Mouse (Mus musculus) heart, postnatal 0 days (tissue): ENCODE measurements around the gene Gpbar1. TPM values are rescaled to one million over a fixed set of nuclear protein-coding genes. Genes with fewer than 3 reads are reported as not detected.

Experiments
- ATAC-seq: fragments of 200-750 bp; cut with Nextera tagmentation; 2 replicates; pipeline ENCODE4 v1.8.0; 2017; ENCODE audit warnings: low read depth, moderate number of reproducible peaks, moderate library complexity; ENCODE audit not compliant: insufficient read depth
- DNase-seq: peaks from one replicate; pipeline ENCODE4 v3.0.0-alpha.2; 2016; ENCODE audit warnings: low spot score
- H3K27ac ChIP-seq: fragments of 300-500 bp; sonication (generic); 2 replicates; pipeline ENCODE4 v1.5.1; 2014; ENCODE audit warnings: low read depth, mild to moderate bottlenecking
- H3K27me3 ChIP-seq: fragments of 300-500 bp; sonication (generic); 2 replicates; pipeline ENCODE4 v1.6.1; 2014; ENCODE audit warnings: low read length, mixed read lengths; ENCODE audit not compliant: control insufficient read depth, insufficient read depth
- H3K36me3 ChIP-seq: fragments of 300-500 bp; sonication (generic); replicated peaks from 2 replicates; pipeline ENCODE4 v1.6.1; 2014; ENCODE audit warnings: low read length, mixed read lengths; ENCODE audit not compliant: control insufficient read depth, insufficient read depth
- H3K4me1 ChIP-seq: fragments of 300-500 bp; sonication (generic); 2 replicates; pipeline ENCODE4 v1.6.1; 2014; ENCODE audit warnings: antibody characterized with exemption; ENCODE audit not compliant: control insufficient read depth, insufficient read depth
- H3K4me2 ChIP-seq: fragments of 300-500 bp; sonication (generic); 2 replicates; pipeline ENCODE4 v1.6.1; 2014; ENCODE audit warnings: low read depth, mild to moderate bottlenecking, low read length, moderate library complexity
- H3K4me3 ChIP-seq: fragments of 300-500 bp; sonication (generic); 2 replicates; pipeline ENCODE4 v1.5.1; 2014; ENCODE audit warnings: low read depth, low read length
- H3K9ac ChIP-seq: fragments of 300-500 bp; sonication (generic); replicated peaks from 2 replicates; pipeline ENCODE4 v1.6.1; 2014; ENCODE audit warnings: low read depth, low read length, mixed read lengths
- H3K9me3 ChIP-seq: fragments of 300-500 bp; sonication (generic); replicated peaks from 2 replicates; pipeline ENCODE4 v1.6.1; 2016; ENCODE audit warnings: low read length; ENCODE audit not compliant: control insufficient read depth
- CTCF ChIP-seq: IDR thresholded peaks from 2 replicates; pipeline ENCODE4 v1.5.1; 2016; ENCODE audit warnings: antibody characterized with exemption, control low read depth, low read depth
- EP300 ChIP-seq: IDR thresholded peaks from 2 replicates; pipeline ENCODE4 v1.6.1; 2016; ENCODE audit warnings: antibody characterized with exemption, low read depth
- WGBS: fragments of 180-500 bp; shearing (Covaris S2); extraction: QIAGEN DNeasy Blood & Tissue Kit; methylation state at CpG from one replicate; pipeline ENCODE4 v1.1.7; 2014; 5-methylcytosine and 5-hydroxymethylcytosine counted together
- polyA plus RNA-seq: library from polyadenylated mRNA; unstranded; fragments of >200 nt; fragmentation: Nextera tagmentation; extraction: Ambion mirVana; gene quantifications from 2 replicates; pipeline ENCODE4 v1.2.1, GENCODE M21; 2015
- total RNA-seq: library from RNA; depleted of rRNA; stranded (reverse); fragments of >200 nt; gene quantifications from 2 replicates; pipeline ENCODE4 v1.2.3, GENCODE M21; 2014; ENCODE audit warnings: low replicate concordance

Gene Gpbar1
- total and polyA plus RNA-seq, 2 experiments from 2014 or later: 0.22 TPM; not detected in 1

DNA sequence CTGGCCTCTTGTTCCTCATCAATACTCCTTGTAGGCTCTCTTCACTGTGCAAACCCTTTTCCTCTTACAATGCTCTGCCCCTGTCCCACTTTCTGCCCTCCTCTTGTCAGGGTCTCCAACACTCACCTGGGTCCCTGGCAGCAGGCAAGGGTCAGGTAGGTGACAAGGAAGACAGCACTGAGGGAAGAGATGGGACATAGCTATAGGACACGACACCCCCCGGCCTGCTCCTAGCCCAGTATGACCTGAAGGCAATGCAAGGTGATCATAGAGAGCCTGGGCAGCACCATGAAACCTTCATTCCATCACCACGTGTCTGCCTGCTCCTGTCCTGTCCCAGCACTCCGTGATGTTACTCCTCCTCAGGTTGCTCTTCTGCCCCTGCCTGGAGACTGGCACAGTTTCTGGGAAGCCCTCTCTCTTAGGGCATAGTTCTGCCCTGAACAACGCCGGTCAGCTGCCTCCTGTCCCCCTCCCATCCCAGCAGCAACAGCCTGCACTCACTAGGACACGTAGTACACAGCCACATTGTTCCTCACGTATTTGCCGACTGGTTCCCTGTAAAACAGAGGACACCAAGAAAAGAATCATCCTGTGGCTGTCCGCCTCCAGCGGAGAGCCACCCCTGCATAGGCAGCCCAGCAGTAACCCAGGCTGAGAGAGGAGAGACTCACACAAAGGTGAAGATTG lies 14.1 kb downstream of the Gpbar1 start:
- ATAC-seq: no peak
- H3K4me2 ChIP-seq: no peak overlapping the region
- H3K36me3 ChIP-seq: peaks cover 51% of the 10 kb centered on the region
- TF ChIP-seq EP300 (no peak), CTCF (no peak)
- no peaks in the 10 kb centered on the region for H3K9me3 ChIP-seq
- WGBS: 73% methylated on average over 11 of the region's 11 CpGs
- peaks cover 70% of the 10 kb centered on the region for H3K4me1 ChIP-seq
- no peak overlapping the region for H3K27ac ChIP-seq
- H3K27me3 ChIP-seq: no peaks in the 10 kb centered on the region
- no peak for DNase-seq
- H3K4me3 ChIP-seq: no peak overlapping the region
- H3K9ac ChIP-seq: no peak overlapping the region

DNA sequence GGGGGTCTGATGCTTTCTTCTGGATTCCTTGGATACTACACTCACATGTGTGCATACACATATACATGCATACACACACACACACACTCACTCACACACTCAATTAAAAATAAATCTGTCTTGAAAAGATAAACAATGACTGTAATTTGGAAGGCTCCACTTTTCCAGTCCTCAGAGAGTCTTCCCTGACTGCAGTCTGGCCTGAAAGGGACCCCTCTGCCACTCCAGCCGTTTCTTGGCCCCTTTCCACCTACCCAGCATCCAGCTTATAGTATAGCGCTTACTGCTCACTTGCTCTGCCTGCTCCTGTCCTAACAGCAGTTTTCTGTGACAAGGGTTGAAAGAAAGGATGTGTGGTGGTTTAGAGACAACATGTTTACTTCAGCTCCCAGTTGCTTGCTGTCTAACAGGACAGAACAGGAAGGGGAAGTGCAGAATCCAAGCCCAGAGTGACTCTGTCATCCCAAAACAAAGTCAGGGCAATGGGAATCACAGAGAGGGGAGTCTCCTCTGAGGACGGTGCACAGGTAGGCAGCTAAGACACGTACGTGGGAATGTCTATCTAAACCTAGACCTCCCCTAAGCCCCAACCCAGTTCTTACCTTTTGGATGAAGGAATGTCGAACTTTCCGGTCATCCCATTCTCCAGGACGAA lies 15.1 kb downstream of the Gpbar1 start:
- ATAC-seq (no peak), DNase-seq (no peak)
- H3K4me2 ChIP-seq: no peak overlapping the region
- no peaks in the 10 kb centered on the region for H3K27me3 ChIP-seq
- peaks cover 43% of the 10 kb centered on the region for H3K36me3 ChIP-seq
- H3K4me3 ChIP-seq: no peak overlapping the region
- H3K27ac ChIP-seq: peak overlapping the region; percentile 98
- no peaks in the 10 kb centered on the region for H3K9me3 ChIP-seq
- no peak for TF ChIP-seq EP300
- TF ChIP-seq CTCF: no peak
- H3K9ac ChIP-seq: no peak overlapping the region
- WGBS: 62% methylated on average over 8 of the region's 8 CpGs
- peaks cover 76% of the 10 kb centered on the region for H3K4me1 ChIP-seq

DNA sequence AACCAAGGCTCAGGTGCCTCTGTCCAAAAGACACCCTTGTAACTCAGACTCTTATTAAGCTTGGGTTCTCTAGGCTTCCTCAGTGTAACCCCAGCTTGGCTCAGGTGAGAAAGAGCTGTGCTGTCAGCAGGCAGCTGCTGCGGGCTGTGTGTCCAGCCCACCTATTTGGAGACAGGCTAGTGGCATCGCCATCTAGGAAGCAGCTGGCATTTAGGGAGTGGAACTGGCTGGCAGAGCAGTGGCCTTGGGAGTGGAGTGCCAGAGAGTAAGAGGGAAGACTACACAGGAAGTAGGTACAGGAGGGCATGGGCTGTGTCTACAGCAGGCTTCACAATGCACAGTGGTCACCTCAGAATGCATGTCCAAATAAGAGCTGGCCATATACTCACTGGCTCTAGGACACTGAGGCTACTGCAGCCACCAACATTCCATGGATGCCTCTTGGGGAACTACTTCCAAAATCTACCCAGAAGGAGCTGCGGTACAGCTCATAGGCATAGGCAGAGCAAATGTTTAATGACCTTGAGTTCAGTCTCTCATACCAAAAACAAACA lies 15.8 kb downstream of the Gpbar1 start:
- Histone ChIP-seq H3K4me3 (no peak overlapping the region), H3K36me3 (peaks cover 39% of the 10 kb centered on the region), H3K4me2 (peak overlapping the region; percentile 10; the same call in 1 of the 2 replicates), H3K4me1 (peaks cover 76% of the 10 kb centered on the region), H3K9me3 (no peaks in the 10 kb centered on the region), H3K27ac (peak overlapping the region; percentile 98), H3K9ac (no peak overlapping the region; the same call in 1 of the 2 replicates), H3K27me3 (no peaks in the 10 kb centered on the region)
- ATAC-seq (no peak), DNase-seq (no peak)
- TF ChIP-seq CTCF (no peak), EP300 (no peak)
- WGBS: 39% methylated on average over 3 of the region's 3 CpGs

DNA sequence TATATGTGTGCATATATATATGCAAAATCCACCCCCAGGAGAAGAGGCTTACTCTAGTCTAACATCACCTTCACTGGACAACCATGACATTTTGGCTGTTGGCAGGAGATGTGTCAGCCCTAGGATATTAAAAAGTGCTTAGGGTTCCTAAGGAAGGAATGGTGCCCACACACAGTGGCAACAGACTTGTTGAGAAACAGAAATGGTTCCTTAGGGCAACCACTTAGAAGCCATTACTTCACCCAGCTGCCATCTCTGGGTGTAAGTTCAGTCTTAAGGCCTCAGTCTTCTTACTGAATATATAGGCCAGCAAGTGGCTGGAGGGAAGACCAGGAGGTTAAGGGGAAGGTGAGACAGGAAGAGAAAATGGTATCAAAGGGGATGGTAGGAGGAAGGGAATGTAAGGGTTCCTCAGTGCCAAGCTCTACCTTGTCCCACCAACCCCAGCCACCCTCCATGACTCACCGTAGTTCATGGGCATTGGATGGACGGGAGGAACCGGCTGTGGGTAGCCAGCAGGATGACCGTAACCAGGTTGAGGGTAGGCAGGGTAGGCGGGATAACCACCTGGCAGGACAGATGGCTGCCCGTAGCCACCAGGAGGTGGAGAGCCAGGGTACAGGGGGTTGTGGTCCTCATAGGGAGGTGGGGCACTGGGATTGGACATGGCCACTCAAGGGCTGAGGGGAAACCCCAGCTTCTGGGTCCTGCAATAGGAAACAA lies 16.5 kb downstream of the Gpbar1 start:
- H3K9ac ChIP-seq: no peak overlapping the region
- ATAC-seq (no peak), DNase-seq (no peak)
- peaks cover 76% of the 10 kb centered on the region for H3K4me1 ChIP-seq
- H3K4me3 ChIP-seq: no peak overlapping the region
- H3K36me3 ChIP-seq: peaks cover 37% of the 10 kb centered on the region
- WGBS: 56% methylated on average over 6 of the region's 6 CpGs
- no peaks in the 10 kb centered on the region for H3K27me3 ChIP-seq
- peak overlapping the region; percentile 65 for H3K4me2 ChIP-seq
- no peak for TF ChIP-seq EP300
- peak; percentile 13; the same call in 1 of the 2 replicates for TF ChIP-seq CTCF
- H3K27ac ChIP-seq: peak overlapping the region; percentile 98
- H3K9me3 ChIP-seq: no peaks in the 10 kb centered on the region

DNA sequence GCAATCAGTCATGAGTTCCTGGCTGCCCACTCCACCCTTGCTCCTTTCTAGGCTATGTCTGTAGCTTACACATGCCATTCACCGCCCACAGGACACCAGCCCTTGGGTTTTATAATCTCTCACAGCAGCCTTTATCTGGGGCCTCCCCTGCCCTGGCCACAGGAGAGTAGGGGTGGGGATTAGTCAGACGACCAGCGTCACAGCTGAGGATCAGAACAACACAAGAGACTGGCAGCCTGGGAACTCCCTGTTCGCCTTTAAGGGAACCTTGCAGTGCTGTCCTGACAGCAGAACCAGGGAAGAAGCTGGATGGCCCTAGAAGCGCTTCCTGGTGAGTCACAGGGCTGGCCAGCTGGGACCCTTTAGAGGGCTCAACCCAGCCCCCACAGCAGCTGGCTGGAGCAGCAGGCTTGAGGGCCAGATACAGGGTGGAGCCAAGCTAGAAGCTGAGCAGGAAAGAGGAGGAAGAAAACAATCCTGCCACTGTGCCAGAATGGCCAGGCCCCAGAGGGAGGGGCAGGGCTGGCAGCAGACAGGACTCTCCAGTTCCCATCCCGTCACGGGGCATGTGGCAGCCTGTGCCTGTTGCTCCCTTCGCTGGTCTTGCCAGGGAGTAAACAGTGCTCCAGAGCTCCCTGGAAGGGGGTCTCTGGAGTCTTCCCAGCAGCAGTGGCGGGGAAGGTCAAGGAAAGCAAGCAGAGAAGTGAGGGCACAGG lies 17.3 kb downstream of the Gpbar1 start:
- Histone ChIP-seq H3K9me3 (no peaks in the 10 kb centered on the region), H3K4me1 (peaks cover 75% of the 10 kb centered on the region), H3K4me3 (peak overlapping the region; percentile 29), H3K27ac (peak overlapping the region; percentile 98), H3K4me2 (peak overlapping the region; percentile 65), H3K27me3 (no peaks in the 10 kb centered on the region), H3K9ac (peak overlapping the region; percentile 44), H3K36me3 (peaks cover 30% of the 10 kb centered on the region)
- DNase-seq (peak; percentile 96), ATAC-seq (peak; percentile 89)
- peak; percentile 90 for TF ChIP-seq EP300
- TF ChIP-seq CTCF: no peak
- 6% methylated on average over 9 of the region's 9 CpGs for WGBS
